Mouse (Mus musculus) forebrain, embryonic 16.5 days (tissue): ENCODE data around the gene Plch1. TPM values are rescaled to one million over a fixed set of nuclear protein-coding genes. Genes with fewer than 3 reads are reported as not detected.

Experiments used
- ATAC-seq: fragments of 200-750 bp; cut with Nextera tagmentation; 2 replicates; pipeline ENCODE4 v1.8.0; 2017; ENCODE audit warnings: mild to moderate bottlenecking, moderate library complexity
- H3K27ac ChIP-seq: fragments of 300-500 bp; sonication (generic); 2 replicates; pipeline ENCODE4 v1.5.1; 2014; ENCODE audit warnings: low read length, control low read depth
- H3K27me3 ChIP-seq: fragments of 300-500 bp; sonication (generic); replicated peaks from 2 replicates; pipeline ENCODE4 v1.6.1; 2014; ENCODE audit warnings: low read length; ENCODE audit not compliant: control insufficient read depth, insufficient read depth
- H3K36me3 ChIP-seq: fragments of 300-500 bp; sonication (generic); 2 replicates; pipeline ENCODE4 v1.6.1; 2014; ENCODE audit not compliant: control insufficient read depth, insufficient read depth
- H3K4me1 ChIP-seq: fragments of 300-500 bp; sonication (generic); replicated peaks from 2 replicates; pipeline ENCODE4 v1.6.1; 2014; ENCODE audit warnings: low read length; ENCODE audit not compliant: control insufficient read depth, insufficient read depth
- H3K4me2 ChIP-seq: fragments of 300-500 bp; sonication (generic); 2 replicates; pipeline ENCODE4 v1.6.1; 2014; ENCODE audit warnings: mild to moderate bottlenecking, low read length, control low read depth
- H3K4me3 ChIP-seq: fragments of 300-500 bp; sonication (generic); replicated peaks from 2 replicates; pipeline ENCODE4 v1.5.1; 2014; ENCODE audit warnings: mild to moderate bottlenecking, low read length, control low read depth
- H3K9ac ChIP-seq: fragments of 300-500 bp; sonication (generic); replicated peaks from 2 replicates; pipeline ENCODE4 v1.6.1; 2014; ENCODE audit warnings: low read depth, low read length, control low read depth
- H3K9me3 ChIP-seq: fragments of 300-500 bp; sonication (generic); 2 replicates; pipeline ENCODE4 v1.6.1; 2016; ENCODE audit warnings: low read length; ENCODE audit not compliant: control insufficient read depth
- WGBS: fragments of 180-500 bp; shearing (Covaris S2); extraction: QIAGEN DNeasy Blood & Tissue Kit; methylation state at CpG from one replicate; pipeline ENCODE4 v1.1.7; 2014; 5-methylcytosine and 5-hydroxymethylcytosine counted together
- polyA plus RNA-seq: library from polyadenylated mRNA; unstranded; fragments of >200 nt; fragmentation: Nextera tagmentation; extraction: Ambion mirVana; gene quantifications from 2 replicates; pipeline ENCODE4 v1.2.1, GENCODE M21; 2015

Plch1 gene
- polyA plus RNA-seq, 1 experiment from 2014 or later: 6.1 TPM

- H3K27ac ChIP-seq: no peak overlapping the region
- no peaks in the 10 kb centered on the region for H3K9me3 ChIP-seq
- H3K4me2 ChIP-seq: no peak overlapping the region
- no peak overlapping the region for H3K4me3 ChIP-seq
- no peaks in the 10 kb centered on the region for H3K36me3 ChIP-seq
- ATAC-seq: no peak
- H3K27me3 ChIP-seq: no peaks in the 10 kb centered on the region
- peaks cover 3% of the 10 kb centered on the region; the same call in 1 of the 2 replicates for H3K4me1 ChIP-seq
- no peak overlapping the region for H3K9ac ChIP-seq
Observed at GRCm38 (mm10) chr3:63837750-63838149, 61.5 kb downstream of the Plch1 start.

- Histone ChIP-seq H3K4me3 (no peak overlapping the region), H3K36me3 (no peaks in the 10 kb centered on the region), H3K27me3 (no peaks in the 10 kb centered on the region), H3K9me3 (no peaks in the 10 kb centered on the region), H3K4me2 (no peak overlapping the region), H3K9ac (no peak overlapping the region), H3K4me1 (peaks cover 3% of the 10 kb centered on the region; the same call in 1 of the 2 replicates), H3K27ac (no peak overlapping the region)
- WGBS: 56% methylated on average over 8 of the region's 8 CpGs
- peak; percentile 52 for ATAC-seq
Observed at GRCm38 (mm10) chr3:63836937-63837632, 62.2 kb downstream of the Plch1 start.

- no peaks in the 10 kb centered on the region for H3K36me3 ChIP-seq
- no peak overlapping the region for H3K27ac ChIP-seq
- H3K27me3 ChIP-seq: no peaks in the 10 kb centered on the region
- peaks cover 3% of the 10 kb centered on the region; the same call in 1 of the 2 replicates for H3K4me1 ChIP-seq
- no peak overlapping the region for H3K4me3 ChIP-seq
- H3K9me3 ChIP-seq: no peaks in the 10 kb centered on the region
- H3K4me2 ChIP-seq: no peak overlapping the region
- no peak for ATAC-seq
- no peak overlapping the region for H3K9ac ChIP-seq
Observed at GRCm38 (mm10) chr3:63835816-63836215, 63.5 kb downstream of the Plch1 start.

GRCm38 (mm10) chr3:63823874-63824400, 75.3 kb downstream of the Plch1 start:
- Histone ChIP-seq H3K4me3 (no peak overlapping the region), H3K4me2 (no peak overlapping the region), H3K27ac (peak overlapping the region; percentile 3; the same call in 1 of the 2 replicates), H3K36me3 (no peaks in the 10 kb centered on the region), H3K9ac (no peak overlapping the region), H3K4me1 (peaks cover 14% of the 10 kb centered on the region), H3K9me3 (no peaks in the 10 kb centered on the region), H3K27me3 (no peaks in the 10 kb centered on the region)
- WGBS: 6% methylated on average over 1 of the region's 1 CpGs
- ATAC-seq: peak; percentile 74

GRCm38 (mm10) chr3:63822631-63823030, 76.6 kb downstream of the Plch1 start:
- no peaks in the 10 kb centered on the region for H3K27me3 ChIP-seq

GRCm38 (mm10) chr3:63815131-63815530, 84.1 kb downstream of the Plch1 start:
- H3K4me2 ChIP-seq: no peak overlapping the region
- whole genome bisulfite sequencing: 86% methylated on average over 3 of the region's 3 CpGs
- H3K4me3 ChIP-seq: no peak overlapping the region
- H3K27me3 ChIP-seq: no peaks in the 10 kb centered on the region
- H3K4me1 ChIP-seq: no peaks in the 10 kb centered on the region
- H3K27ac ChIP-seq: no peak overlapping the region
- no peaks in the 10 kb centered on the region for H3K36me3 ChIP-seq
- no peak overlapping the region for H3K9ac ChIP-seq
- no peaks in the 10 kb centered on the region for H3K9me3 ChIP-seq
- ATAC-seq: no peak

More at GRCm38 (mm10) chr3:63822631-63823030, 76.6 kb downstream of the Plch1 start:
- Histone ChIP-seq H3K36me3 (no peaks in the 10 kb centered on the region), H3K9ac (no peak overlapping the region), H3K4me2 (no peak overlapping the region), H3K9me3 (no peaks in the 10 kb centered on the region), H3K4me3 (no peak overlapping the region), H3K27ac (no peak overlapping the region), H3K4me1 (peaks cover 14% of the 10 kb centered on the region)
- ATAC-seq: no peak

- WGBS: 51% methylated on average over 1 of the region's 1 CpGs
- ATAC-seq: no peak
- H3K4me2 ChIP-seq: no peak overlapping the region
Observed at GRCm38 (mm10) chr3:63814203-63814602, 85.1 kb downstream of the Plch1 start.

GRCm38 (mm10) chr3:63806906-63807305, 92.4 kb downstream of the Plch1 start:
- ATAC-seq: no peak

More at GRCm38 (mm10) chr3:63814203-63814602, 85.1 kb downstream of the Plch1 start:
- Histone ChIP-seq H3K36me3 (no peaks in the 10 kb centered on the region), H3K4me3 (no peak overlapping the region), H3K4me1 (no peaks in the 10 kb centered on the region), H3K27ac (no peak overlapping the region), H3K9me3 (no peaks in the 10 kb centered on the region), H3K27me3 (no peaks in the 10 kb centered on the region), H3K9ac (no peak overlapping the region)

GRCm38 (mm10) chr3:63805496-63805895, 93.8 kb downstream of the Plch1 start:
- Histone ChIP-seq H3K27ac (no peak overlapping the region), H3K36me3 (no peaks in the 10 kb centered on the region), H3K9me3 (no peaks in the 10 kb centered on the region), H3K4me1 (no peaks in the 10 kb centered on the region), H3K27me3 (no peaks in the 10 kb centered on the region), H3K4me2 (no peak overlapping the region), H3K9ac (no peak overlapping the region), H3K4me3 (no peak overlapping the region)
- WGBS: 94% methylated on average over 2 of the region's 2 CpGs
- no peak for ATAC-seq

More at GRCm38 (mm10) chr3:63806906-63807305, 92.4 kb downstream of the Plch1 start:
- H3K27ac ChIP-seq: no peak overlapping the region
- no peak overlapping the region for H3K4me3 ChIP-seq
- 87% methylated on average over 1 of the region's 1 CpGs for WGBS
- no peaks in the 10 kb centered on the region for H3K4me1 ChIP-seq
- H3K36me3 ChIP-seq: no peaks in the 10 kb centered on the region
- no peaks in the 10 kb centered on the region for H3K27me3 ChIP-seq
- no peak overlapping the region for H3K4me2 ChIP-seq
- no peak overlapping the region for H3K9ac ChIP-seq
- H3K9me3 ChIP-seq: no peaks in the 10 kb centered on the region
